Mouse (Mus musculus) stomach, postnatal 0 days (tissue): ENCODE results near the gene Gsta4.

Experiments used
- CTCF ChIP-seq: IDR thresholded peaks from 2 replicates; pipeline ENCODE4 v1.5.1; 2016; ENCODE audit warnings: antibody characterized with exemption, low read depth, mild to moderate bottlenecking, moderate library complexity
- EP300 ChIP-seq: optimal IDR thresholded peaks from 2 replicates; pipeline ENCODE3; 2016; ENCODE audit warnings: antibody characterized with exemption

DNA sequence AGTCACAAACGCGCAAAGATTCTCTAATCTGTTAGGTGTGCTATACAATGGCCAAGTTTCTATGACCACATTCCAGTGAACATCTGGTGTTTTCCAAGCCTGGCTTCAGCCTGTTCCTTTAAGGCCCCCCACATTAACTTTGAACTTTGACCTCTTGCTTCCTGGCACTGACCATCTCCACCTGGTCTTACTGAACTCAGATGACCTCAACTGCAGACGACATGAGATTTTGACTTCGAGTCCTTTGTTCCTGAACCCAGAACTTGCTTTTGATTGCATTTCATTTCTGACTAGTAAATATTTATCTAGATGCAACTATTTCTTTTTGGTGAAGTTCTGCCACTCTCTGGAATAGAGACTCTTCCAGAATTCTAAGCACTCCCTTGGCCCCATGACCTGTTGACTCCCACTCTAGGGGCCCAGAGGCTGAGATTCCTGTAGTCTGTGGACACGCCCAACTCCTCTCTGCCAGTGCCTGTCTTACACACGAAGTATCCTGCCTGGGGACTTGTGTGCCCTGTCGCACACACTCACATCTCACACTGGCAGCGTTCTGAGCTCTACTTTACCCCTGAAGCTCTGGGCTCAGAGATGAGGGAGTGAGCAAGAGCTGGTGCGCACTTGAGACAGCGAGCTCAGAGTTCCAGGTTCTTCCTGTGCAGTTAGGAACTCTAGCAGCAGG is 40.8 kb downstream of the Gsta4 start:
- TF ChIP-seq CTCF (no peak), EP300 (no peak)
